Mouse (Mus musculus): ENCODE measurements around the gene 1700011L22Rik. TPM values are rescaled to one million over a fixed set of nuclear protein-coding genes. Genes with fewer than 3 reads are reported as not detected.

Gene 1700011L22Rik
- total RNA-seq, 2 experiments from 2014 or later: not detected

- intact Hi-C loops (cut with DNase I): no loop called here
- no peak for DNase-seq
Measured at GRCm38 (mm10) chr8:79190071-79190470, 58.3 kb downstream of the 1700011L22Rik start.

GRCm38 (mm10) chr8:79185488-79185887, 62.9 kb downstream of the 1700011L22Rik start:
- no peak for DNase-seq
- intact Hi-C loops (cut with DNase I): no loop called here

GRCm38 (mm10) chr8:79179678-79180077, 68.7 kb downstream of the 1700011L22Rik start:
- DNase-seq: no peak
- intact Hi-C loops (cut with DNase I): no loop called here

- DNase-seq: no peak
- intact Hi-C loops (cut with DNase I): no loop called here
Measured at GRCm38 (mm10) chr8:79175991-79176390, 72.4 kb downstream of the 1700011L22Rik start.

- intact Hi-C loops (cut with DNase I): no loop called here
- no peak for DNase-seq
Measured at GRCm38 (mm10) chr8:79173606-79174005, 74.8 kb downstream of the 1700011L22Rik start.

GRCm38 (mm10) chr8:79165276-79165675, 83.1 kb downstream of the 1700011L22Rik start:
- no peak for DNase-seq
- intact Hi-C loops (cut with DNase I): no loop called here

GRCm38 (mm10) chr8:79164336-79164735, 84.0 kb downstream of the 1700011L22Rik start:
- no peak for DNase-seq
- intact Hi-C loops (cut with DNase I): no loop called here

GRCm38 (mm10) chr8:79162533-79163308, 85.6 kb downstream of the 1700011L22Rik start:
- peak; percentile 31 to 56 for DNase-seq
- intact Hi-C loops (cut with DNase I): no loop called here

GRCm38 (mm10) chr8:79161172-79161778, 87.1 kb downstream of the 1700011L22Rik start:
- DNase-seq: no peak
- intact Hi-C loops (cut with DNase I): no loop called here

Other genes starting within 250 kb of the 1700011L22Rik start
- 1 to 10 TPM; 1.8 to 6.5 TPM for gene Zfp827, start 220.1 kb downstream of the 1700011L22Rik start, total RNA-seq (2021)
- gene Mmaa, start 46.4 kb upstream of the 1700011L22Rik start, total RNA-seq (2021): 10 to 100 TPM; 17.7 to 18.9 TPM
- 10 to 100 TPM in 1 of 2 experiments, 1 to 10 TPM in 1; 8.8 to 10.4 TPM for gene Smad1, start 150.9 kb upstream of the 1700011L22Rik start, total RNA-seq (2021)

Measured in gastrocnemius, postnatal 36 days (tissue).